Mouse (Mus musculus) liver, embryonic 13.5 days (tissue): Measurements from ENCODE around the gene Herpud1. TPM values are rescaled to one million over a fixed set of nuclear protein-coding genes. Genes with fewer than 3 reads are reported as not detected.

Experiments used
- ATAC-seq: fragments of 200-750 bp; cut with Nextera tagmentation; 2 replicates; pipeline ENCODE4 v1.8.0; 2017; ENCODE audit warnings: low read depth, mild to moderate bottlenecking, moderate number of reproducible peaks, moderate library complexity
- DNase-seq: peaks from one replicate; pipeline ENCODE4 v3.0.0; 2022
- H3K27ac ChIP-seq: fragments of 300-500 bp; sonication (generic); 2 replicates; pipeline ENCODE4 v1.5.1; 2015; ENCODE audit warnings: moderate library complexity, mild to moderate bottlenecking, inconsistent platforms
- H3K27me3 ChIP-seq: fragments of 300-500 bp; sonication (generic); 2 replicates; pipeline ENCODE4 v1.6.1; 2015; ENCODE audit warnings: mild to moderate bottlenecking, inconsistent platforms
- H3K36me3 ChIP-seq: fragments of 300-500 bp; sonication (generic); 2 replicates; pipeline ENCODE4 v1.6.1; 2015; ENCODE audit warnings: mild to moderate bottlenecking, inconsistent platforms
- H3K4me1 ChIP-seq: fragments of 300-500 bp; sonication (generic); replicated peaks from 2 replicates; pipeline ENCODE4 v1.6.1; 2015; ENCODE audit warnings: inconsistent platforms
- H3K4me2 ChIP-seq: fragments of 300-500 bp; sonication (generic); 2 replicates; pipeline ENCODE4 v1.6.1; 2015; ENCODE audit warnings: inconsistent platforms, mild to moderate bottlenecking, moderate library complexity
- H3K4me3 ChIP-seq: fragments of 300-500 bp; sonication (generic); replicated peaks from 2 replicates; pipeline ENCODE4 v1.5.1; 2015; ENCODE audit warnings: mild to moderate bottlenecking, inconsistent platforms
- H3K9ac ChIP-seq: fragments of 300-500 bp; sonication (generic); 2 replicates; pipeline ENCODE4 v1.6.1; 2015; ENCODE audit warnings: mild to moderate bottlenecking, inconsistent platforms
- H3K9me3 ChIP-seq: fragments of 300-500 bp; sonication (generic); replicated peaks from 2 replicates; pipeline ENCODE4 v1.6.1; 2016; ENCODE audit warnings: inconsistent platforms
- WGBS: fragments of 180-500 bp; shearing (Covaris S2); methylation state at CpG from one replicate; pipeline ENCODE4 v1.1.7; 2015; ENCODE audit not compliant: insufficient replicate concordance; 5-methylcytosine and 5-hydroxymethylcytosine counted together
- polyA plus RNA-seq: library from polyadenylated mRNA; unstranded; fragments of >200 nt; fragmentation: Nextera tagmentation; extraction: Ambion mirVana; gene quantifications from 2 replicates; pipeline ENCODE4 v1.2.1, GENCODE M21; 2015

The Herpud1 gene
- polyA plus RNA-seq, 1 experiment from 2014 or later = 78.4 TPM

DNA sequence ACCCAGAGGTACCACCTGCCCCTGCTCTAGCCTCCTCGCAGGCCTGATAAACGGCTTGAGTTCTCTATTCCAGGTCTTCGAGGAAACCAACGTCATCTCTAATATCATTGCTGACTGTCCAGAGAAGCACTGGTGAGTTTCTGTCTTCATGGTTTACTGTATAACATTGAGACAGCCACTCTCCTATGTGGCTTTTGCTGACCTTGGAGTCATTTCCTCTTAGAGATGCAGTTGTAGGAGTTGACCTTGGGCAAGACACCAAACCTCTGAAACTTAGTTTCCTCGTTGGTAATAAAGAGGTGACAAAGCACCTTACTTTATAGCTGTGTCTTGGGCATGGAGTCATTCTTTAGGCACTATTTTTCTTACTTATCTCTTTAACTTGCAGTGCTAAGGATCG is 26.3 kb downstream of the Herpud1 start:
- 60% methylated on average over 6 of the region's 6 CpGs for WGBS
- no peak for ATAC-seq
- Histone ChIP-seq H3K4me1 (peaks cover 15% of the 10 kb centered on the region), H3K9ac (no peak overlapping the region), H3K27ac (no peak overlapping the region), H3K4me3 (no peak overlapping the region), H3K9me3 (no peaks in the 10 kb centered on the region), H3K4me2 (no peak overlapping the region), H3K36me3 (no peaks in the 10 kb centered on the region), H3K27me3 (peaks cover 6% of the 10 kb centered on the region; the same call in 1 of the 2 replicates)
- no peak for DNase-seq

DNA sequence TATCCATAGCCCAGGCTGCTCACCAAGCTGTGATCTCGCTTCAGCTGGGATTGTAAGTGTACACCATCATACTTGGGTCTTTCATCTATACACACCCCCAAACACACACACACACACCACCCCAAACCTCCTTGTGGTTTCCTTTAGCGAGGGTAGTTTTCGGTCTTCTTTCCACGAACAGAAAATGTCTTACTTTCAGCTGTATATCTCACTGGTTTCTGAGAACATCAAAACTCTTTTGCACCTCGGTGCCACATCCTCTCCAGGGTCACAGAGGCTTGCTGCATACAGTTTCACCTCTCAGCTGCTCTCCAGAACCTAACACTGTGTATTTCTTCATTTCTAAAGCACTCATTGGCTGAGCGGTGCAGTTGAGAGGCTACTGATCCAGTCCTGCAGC is 27.3 kb downstream of the Herpud1 start:
- DNase-seq (no peak), ATAC-seq (no peak)
- WGBS = 64% methylated on average over 6 of the region's 6 CpGs

DNA sequence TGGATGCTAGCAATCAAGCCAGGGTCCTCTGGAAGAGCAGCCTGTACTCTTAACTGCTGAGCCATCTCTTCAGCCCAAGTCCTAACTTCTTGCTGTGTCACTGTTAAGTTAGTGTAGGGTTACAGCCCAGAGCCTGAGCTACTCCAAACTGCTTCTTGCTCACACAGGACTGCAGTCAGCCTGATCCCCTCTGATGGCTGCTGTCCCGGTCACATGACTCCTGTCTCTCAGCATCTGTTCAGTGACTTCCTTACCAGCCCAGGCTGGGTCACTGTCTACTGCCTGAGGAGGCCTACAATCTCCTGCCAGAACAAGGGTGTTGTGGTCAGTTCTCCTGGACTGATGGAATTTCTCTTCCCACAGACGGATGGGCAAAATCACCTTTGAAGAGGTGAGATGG is 29.0 kb downstream of the Herpud1 start:
- 52% methylated on average over 2 of the region's 2 CpGs for WGBS
- H3K4me1 ChIP-seq = no peaks in the 10 kb centered on the region
- no peaks in the 10 kb centered on the region for H3K36me3 ChIP-seq
- DNase-seq (no peak), ATAC-seq (no peak)
- peaks cover 6% of the 10 kb centered on the region; the same call in 1 of the 2 replicates for H3K27me3 ChIP-seq
- no peaks in the 10 kb centered on the region for H3K9me3 ChIP-seq
- H3K4me2 ChIP-seq = no peak overlapping the region
- no peak overlapping the region for H3K9ac ChIP-seq
- no peak overlapping the region for H3K4me3 ChIP-seq
- H3K27ac ChIP-seq = no peak overlapping the region

More for the DNA sequence above, 27.3 kb downstream of the Herpud1 start:
- no peaks in the 10 kb centered on the region for H3K9me3 ChIP-seq
- no peak overlapping the region for H3K4me2 ChIP-seq
- H3K4me1 ChIP-seq = peaks cover 6% of the 10 kb centered on the region
- H3K9ac ChIP-seq = no peak overlapping the region
- H3K27me3 ChIP-seq = peaks cover 6% of the 10 kb centered on the region; the same call in 1 of the 2 replicates
- H3K4me3 ChIP-seq = no peak overlapping the region
- no peaks in the 10 kb centered on the region for H3K36me3 ChIP-seq
- no peak overlapping the region for H3K27ac ChIP-seq

DNA sequence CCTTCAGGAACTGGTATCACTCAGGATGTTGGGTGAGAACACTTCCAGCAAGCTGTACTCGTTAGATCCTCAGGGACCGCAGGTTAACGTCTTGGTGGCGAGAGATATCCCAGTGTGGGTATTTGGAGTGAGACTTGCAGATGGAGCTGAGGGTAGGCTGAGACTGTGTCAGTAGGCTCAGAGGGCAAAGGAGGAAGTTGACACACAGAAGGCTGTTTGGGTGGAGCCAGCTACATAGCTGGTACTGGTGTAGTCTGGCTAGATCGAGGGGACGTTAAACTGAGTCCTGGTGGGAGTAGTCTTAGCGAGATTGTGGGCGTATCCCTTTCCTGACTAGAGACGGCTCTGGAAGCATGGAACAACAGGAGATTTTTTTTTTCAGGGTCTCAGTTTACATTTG is 31.8 kb downstream of the Herpud1 start:
- H3K4me1 ChIP-seq = no peaks in the 10 kb centered on the region
- no peak overlapping the region for H3K4me2 ChIP-seq
- peaks cover 6% of the 10 kb centered on the region; the same call in 1 of the 2 replicates for H3K27me3 ChIP-seq
- H3K4me3 ChIP-seq = no peak overlapping the region
- H3K27ac ChIP-seq = no peak overlapping the region
- H3K36me3 ChIP-seq = no peaks in the 10 kb centered on the region
- WGBS = 38% methylated on average over 9 of the region's 9 CpGs
- ATAC-seq (no peak), DNase-seq (no peak)
- H3K9me3 ChIP-seq = no peaks in the 10 kb centered on the region
- H3K9ac ChIP-seq = no peak overlapping the region

DNA sequence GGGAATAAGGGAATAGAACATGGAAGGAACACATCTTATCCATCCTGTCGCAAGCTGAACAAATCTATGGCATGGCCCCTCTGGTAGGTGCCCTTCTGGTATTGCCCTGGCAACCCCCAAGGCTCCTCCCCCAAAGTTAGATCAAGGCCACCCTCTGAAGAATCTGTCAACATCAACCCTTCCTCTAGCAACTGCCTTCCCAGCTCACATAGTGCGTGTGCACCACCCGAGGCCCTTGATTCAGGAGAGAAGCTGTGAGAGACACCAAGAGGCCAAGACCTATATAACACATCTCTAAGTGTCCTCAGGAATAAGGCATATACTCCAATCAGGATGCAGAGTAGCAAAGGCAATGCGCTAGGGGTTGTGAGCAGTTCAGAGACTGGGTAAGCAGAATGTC is 36.0 kb downstream of the Herpud1 start:
- Histone ChIP-seq H3K27me3 (no peaks in the 10 kb centered on the region), H3K4me2 (no peak overlapping the region), H3K27ac (no peak overlapping the region), H3K9me3 (no peaks in the 10 kb centered on the region), H3K36me3 (no peaks in the 10 kb centered on the region), H3K4me3 (no peak overlapping the region), H3K4me1 (no peaks in the 10 kb centered on the region), H3K9ac (no peak overlapping the region)
- ATAC-seq = no peak
- no peak for DNase-seq
- 67% methylated on average over 4 of the region's 4 CpGs for WGBS

DNA sequence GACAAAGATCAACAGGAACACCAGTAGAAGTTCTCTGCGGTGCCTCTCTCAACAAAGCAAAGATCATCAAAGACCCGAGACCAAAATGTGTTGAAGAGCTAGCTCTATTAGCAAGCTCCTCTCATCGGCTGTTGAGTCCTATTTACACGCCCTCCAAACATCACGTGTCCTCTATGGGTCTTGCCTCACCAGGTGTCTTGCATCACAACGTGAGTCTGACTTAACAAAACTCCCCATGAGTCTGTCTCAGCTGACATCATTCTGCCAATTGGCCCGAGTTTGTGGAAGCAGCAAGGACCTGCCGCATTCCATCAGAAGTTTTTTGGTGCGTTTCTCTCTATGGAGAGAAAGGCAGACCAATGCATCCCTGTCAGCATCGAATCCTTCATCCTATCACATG is 41.7 kb downstream of the Herpud1 start:
- Histone ChIP-seq H3K36me3 (no peaks in the 10 kb centered on the region), H3K4me2 (no peak overlapping the region), H3K9ac (no peak overlapping the region), H3K27ac (no peak overlapping the region), H3K9me3 (no peaks in the 10 kb centered on the region), H3K4me1 (no peaks in the 10 kb centered on the region), H3K27me3 (peaks cover 19% of the 10 kb centered on the region), H3K4me3 (no peak overlapping the region)
- no peak for ATAC-seq
- WGBS = 46% methylated on average over 10 of the region's 10 CpGs
- DNase-seq = no peak

DNA sequence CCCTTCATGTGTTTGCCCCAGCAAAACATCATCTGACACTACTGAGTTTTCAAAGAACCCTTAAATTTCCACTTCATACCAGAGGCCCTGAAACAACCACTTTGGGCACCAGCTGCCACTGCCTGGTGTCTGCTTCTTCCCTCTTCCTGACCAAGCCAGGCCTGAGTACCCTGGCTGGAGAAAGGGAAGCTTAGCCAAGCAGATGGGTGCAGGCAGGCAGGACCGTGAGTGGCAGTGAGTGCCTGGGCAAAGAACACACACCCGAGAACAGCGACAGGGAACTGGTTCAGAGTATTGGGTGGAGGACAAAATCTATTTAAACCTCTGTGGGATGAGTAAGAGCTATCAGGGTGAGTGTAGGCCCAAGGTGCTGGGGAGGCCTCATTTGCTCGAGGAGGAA is 42.2 kb downstream of the Herpud1 start:
- no peak overlapping the region for H3K4me3 ChIP-seq
- no peak overlapping the region for H3K4me2 ChIP-seq
- no peaks in the 10 kb centered on the region for H3K36me3 ChIP-seq
- no peak overlapping the region for H3K27ac ChIP-seq
- H3K9me3 ChIP-seq = no peaks in the 10 kb centered on the region
- DNase-seq = no peak
- H3K9ac ChIP-seq = no peak overlapping the region
- ATAC-seq = no peak
- peaks cover 23% of the 10 kb centered on the region for H3K27me3 ChIP-seq
- 50% methylated on average over 4 of the region's 4 CpGs for WGBS
- H3K4me1 ChIP-seq = no peaks in the 10 kb centered on the region

DNA sequence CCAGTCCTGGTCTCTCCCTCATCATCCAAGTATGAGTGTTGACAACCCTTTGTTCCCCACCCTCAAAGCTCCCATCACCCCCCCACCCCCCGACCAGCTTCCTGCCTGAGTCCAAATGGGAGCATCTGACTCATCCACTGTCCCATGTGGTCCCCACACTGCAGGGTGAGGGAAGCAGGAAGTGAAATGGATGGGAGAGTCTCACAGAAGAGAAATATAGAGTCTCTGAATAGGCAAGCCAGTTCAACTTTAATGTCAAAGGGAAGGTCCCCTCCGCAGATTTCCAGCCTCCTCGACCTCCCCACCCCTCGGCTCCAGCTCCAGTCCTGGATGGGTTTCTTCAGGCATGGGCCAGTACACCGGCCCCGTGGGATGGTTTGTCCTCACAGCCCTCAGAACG is 43.1 kb downstream of the Herpud1 start:
- Histone ChIP-seq H3K27ac (no peak overlapping the region), H3K9me3 (no peaks in the 10 kb centered on the region), H3K9ac (no peak overlapping the region), H3K27me3 (peaks cover 33% of the 10 kb centered on the region), H3K4me3 (no peak overlapping the region), H3K4me1 (peaks cover 6% of the 10 kb centered on the region), H3K36me3 (no peaks in the 10 kb centered on the region), H3K4me2 (no peak overlapping the region)
- WGBS = 68% methylated on average over 7 of the region's 7 CpGs
- DNase-seq = no peak
- ATAC-seq = no peak

DNA sequence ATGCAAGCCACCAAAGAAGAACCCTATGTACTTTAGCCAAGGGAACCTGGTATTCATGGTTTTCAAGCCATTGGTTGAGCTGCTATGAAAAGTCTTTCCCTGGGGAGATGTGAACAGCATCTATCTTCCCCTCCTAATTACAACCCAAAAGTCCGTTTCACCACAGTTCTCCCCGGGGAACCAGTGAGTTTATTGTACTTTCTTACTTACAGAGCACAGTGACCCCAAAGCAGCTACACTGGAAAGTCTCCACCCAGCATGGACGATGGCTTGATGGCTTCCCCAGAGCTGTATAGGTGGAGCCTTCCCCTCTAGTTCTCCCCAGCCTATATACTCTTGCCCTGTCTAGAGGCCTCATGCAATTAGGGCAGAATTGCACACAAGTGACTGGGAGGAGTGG is 46.0 kb downstream of the Herpud1 start:
- no peak overlapping the region for H3K4me3 ChIP-seq
- peaks cover 37% of the 10 kb centered on the region for H3K27me3 ChIP-seq
- no peaks in the 10 kb centered on the region for H3K36me3 ChIP-seq
- 52% methylated on average over 3 of the region's 3 CpGs for WGBS
- DNase-seq (no peak), ATAC-seq (no peak)
- H3K9ac ChIP-seq = no peak overlapping the region
- no peaks in the 10 kb centered on the region for H3K9me3 ChIP-seq
- no peak overlapping the region for H3K4me2 ChIP-seq
- peaks cover 6% of the 10 kb centered on the region for H3K4me1 ChIP-seq
- no peak overlapping the region for H3K27ac ChIP-seq

DNA sequence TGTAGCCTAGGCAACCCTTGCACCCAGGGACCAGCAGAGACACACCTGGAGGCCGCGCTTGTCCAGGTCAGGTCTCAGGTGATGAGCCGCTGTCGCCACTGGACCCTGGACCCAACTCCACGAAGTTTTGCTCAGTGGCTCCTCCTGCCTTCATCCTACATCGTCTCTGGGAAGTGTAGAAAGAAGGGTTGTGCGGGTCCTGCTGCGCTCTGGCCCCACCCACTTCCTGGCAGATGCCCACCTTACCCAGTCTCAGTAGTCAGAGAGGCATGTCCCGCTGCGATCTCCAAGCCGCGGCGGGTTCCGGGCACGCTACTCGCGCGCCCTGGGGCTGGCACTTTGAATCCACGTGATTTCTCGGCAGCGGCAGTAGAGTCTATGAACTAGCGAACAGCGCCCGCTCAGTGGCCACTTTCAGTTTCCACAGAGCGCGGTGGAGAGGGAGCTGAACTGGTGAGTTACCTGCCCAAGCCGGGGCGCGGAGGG is 47.8 kb downstream of the Herpud1 start, which contains the start of gene Nlrc5:
TSS of gene Nlrc5 (plus strand) at position 376 of the 486 bp plus-strand sequence.
- Histone ChIP-seq H3K4me2 (peak within 1 kb of the TSS; percentile 67), H3K27me3 (peaks cover 32% of the 10 kb centered on the region), H3K27ac (no peak within 1 kb of the TSS), H3K9me3 (no peaks in the 10 kb centered on the region), H3K4me3 (peak within 1 kb of the TSS; percentile 48), H3K4me1 (peaks cover 6% of the 10 kb centered on the region), H3K9ac (no peak within 1 kb of the TSS; the same call in 1 of the 2 replicates), H3K36me3 (no peaks in the 10 kb centered on the region)
- ATAC-seq (no peak), DNase-seq (peak; percentile 4)
- WGBS = under 1% methylated on average over 29 of the region's 29 CpGs

DNA sequence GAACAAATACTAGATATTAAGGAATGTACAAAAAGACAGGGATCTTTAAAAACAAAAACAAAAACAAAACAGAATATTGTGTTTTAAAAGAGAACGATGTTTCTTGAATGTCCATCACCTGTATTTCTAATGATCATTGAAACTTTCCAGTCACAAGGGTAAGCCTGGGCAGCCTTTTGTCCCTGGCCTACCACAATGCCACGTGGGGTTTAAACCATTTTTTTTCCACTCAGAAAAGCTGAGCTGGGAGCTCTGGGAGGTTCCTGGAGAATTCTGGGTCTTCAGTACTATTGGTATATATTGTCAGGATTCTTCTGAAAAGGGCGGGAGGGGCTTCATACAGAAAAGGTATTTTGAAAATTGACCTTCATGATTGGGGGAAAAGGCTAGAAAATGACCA is 48.7 kb downstream of the Herpud1 start:
- Histone ChIP-seq H3K27ac (no peak overlapping the region), H3K9ac (no peak overlapping the region), H3K36me3 (no peaks in the 10 kb centered on the region), H3K4me3 (no peak overlapping the region), H3K27me3 (peaks cover 32% of the 10 kb centered on the region), H3K4me2 (no peak overlapping the region), H3K9me3 (no peaks in the 10 kb centered on the region), H3K4me1 (peaks cover 6% of the 10 kb centered on the region)
- no peak for DNase-seq
- 59% methylated on average over 3 of the region's 3 CpGs for WGBS
- no peak for ATAC-seq

DNA sequence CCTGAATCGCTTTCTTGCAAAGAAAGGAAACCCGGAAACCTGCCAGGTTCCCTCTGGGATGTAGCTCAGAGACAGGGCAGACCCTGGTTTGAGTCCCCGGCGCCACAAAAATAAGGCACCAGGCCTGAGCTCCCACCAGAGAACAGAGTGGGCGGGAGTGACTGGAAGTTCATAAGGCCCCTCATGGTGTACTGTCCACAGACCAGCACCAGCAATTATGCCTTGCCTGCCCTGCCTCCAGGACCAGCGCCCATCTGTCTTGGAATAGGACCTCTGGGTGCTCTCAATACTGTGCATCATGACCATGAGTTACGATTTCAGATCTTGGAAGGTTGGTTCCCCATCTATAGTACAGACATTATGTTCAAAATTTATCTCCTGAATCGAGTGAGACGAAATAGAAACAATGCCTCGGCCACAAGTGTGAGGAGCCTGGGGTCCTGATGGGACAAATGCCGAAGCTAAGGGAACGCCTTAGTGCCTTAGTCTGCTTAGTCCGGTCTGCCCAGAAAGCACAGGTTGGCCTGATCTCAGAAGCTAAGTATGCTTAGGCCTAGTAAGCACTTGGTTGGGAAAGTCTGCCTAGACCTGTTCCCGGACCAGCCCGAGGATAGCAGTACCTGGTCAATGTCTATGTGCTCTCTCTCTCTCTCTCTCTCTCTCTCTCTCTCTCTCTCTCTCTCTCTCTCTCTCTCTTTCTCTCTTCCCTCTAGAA is 49.3 kb downstream of the Herpud1 start:
- Histone ChIP-seq H3K27ac (no peak overlapping the region), H3K4me3 (no peak overlapping the region), H3K27me3 (peaks cover 32% of the 10 kb centered on the region), H3K9ac (no peak overlapping the region), H3K36me3 (no peaks in the 10 kb centered on the region), H3K4me2 (no peak overlapping the region), H3K4me1 (peaks cover 6% of the 10 kb centered on the region), H3K9me3 (no peaks in the 10 kb centered on the region)
- 69% methylated on average over 15 of the region's 15 CpGs for WGBS
- no peak for ATAC-seq
- DNase-seq = no peak
